Mouse (Mus musculus) intestine, embryonic 15.5 days (tissue): ENCODE measurements around the gene Pkig. TPM values are rescaled to one million over a fixed set of nuclear protein-coding genes. Genes with fewer than 3 reads are reported as not detected.
"Not testable (repeated sequence)": the region's sequence is repeated elsewhere in the genome, so short reads cannot be mapped to it uniquely, and the experiment has no call there.

Source experiments
- ATAC-seq: fragments of 200-750 bp; cut with Nextera tagmentation; 2 replicates; pipeline ENCODE4 v1.8.0; 2017; ENCODE audit warnings: moderate TSS enrichment, moderate library complexity
- H3K27ac ChIP-seq: fragments of 300-500 bp; sonication (generic); 2 replicates; pipeline ENCODE4 v1.5.1; 2015; ENCODE audit warnings: mild to moderate bottlenecking, inconsistent platforms
- H3K27me3 ChIP-seq: fragments of 300-500 bp; sonication (generic); replicated peaks from 2 replicates; pipeline ENCODE4 v1.6.1; 2015; ENCODE audit warnings: inconsistent platforms
- H3K36me3 ChIP-seq: fragments of 300-500 bp; sonication (generic); 2 replicates; pipeline ENCODE4 v1.6.1; 2015; ENCODE audit warnings: inconsistent platforms
- H3K4me1 ChIP-seq: fragments of 300-500 bp; sonication (generic); replicated peaks from 2 replicates; pipeline ENCODE4 v1.6.1; 2015; ENCODE audit warnings: inconsistent platforms
- H3K4me2 ChIP-seq: fragments of 300-500 bp; sonication (generic); replicated peaks from 2 replicates; pipeline ENCODE4 v1.6.1; 2015; ENCODE audit warnings: mild to moderate bottlenecking, inconsistent platforms
- H3K4me3 ChIP-seq: fragments of 300-500 bp; sonication (generic); replicated peaks from 2 replicates; pipeline ENCODE4 v1.5.1; 2015; ENCODE audit warnings: inconsistent platforms
- H3K9ac ChIP-seq: fragments of 300-500 bp; sonication (generic); 2 replicates; pipeline ENCODE4 v1.6.1; 2015; ENCODE audit warnings: inconsistent platforms
- H3K9me3 ChIP-seq: fragments of 300-500 bp; sonication (generic); 2 replicates; pipeline ENCODE4 v1.6.1; 2016; ENCODE audit warnings: inconsistent platforms
- WGBS: fragments of 180-500 bp; shearing (Covaris S2); methylation state at CpG from one replicate; pipeline ENCODE4 v1.1.7; 2015; 5-methylcytosine and 5-hydroxymethylcytosine counted together
- polyA plus RNA-seq: library from polyadenylated mRNA; unstranded; fragments of >200 nt; fragmentation: Nextera tagmentation; extraction: Ambion mirVana; gene quantifications from 2 replicates; pipeline ENCODE4 v1.2.1, GENCODE M21; 2015

Gene Pkig
- polyA plus RNA-seq, 1 experiment from 2014 or later: 122 TPM

GRCm38 (mm10) chr2:163645700-163646460, 12.3 kb upstream of the Pkig start:
- peak overlapping the region; percentile 100 for H3K27ac ChIP-seq
- ATAC-seq: no peak
- no peaks in the 10 kb centered on the region for H3K9me3 ChIP-seq
- H3K4me1 ChIP-seq: peaks cover 19% of the 10 kb centered on the region
- H3K36me3 ChIP-seq: no peaks in the 10 kb centered on the region
- no peak overlapping the region for H3K9ac ChIP-seq
- peak overlapping the region; percentile 56; the same call in 1 of the 2 replicates for H3K4me2 ChIP-seq
- H3K4me3 ChIP-seq: no peak overlapping the region; the same call in 1 of the 2 replicates
- H3K27me3 ChIP-seq: no peaks in the 10 kb centered on the region
- WGBS: 75% methylated on average over 11 of the region's 11 CpGs

GRCm38 (mm10) chr2:163646461-163647080, 11.6 kb upstream of the Pkig start:
- Histone ChIP-seq H3K4me3 (no peak overlapping the region), H3K4me2 (no peak overlapping the region), H3K9ac (no peak overlapping the region), H3K4me1 (peaks cover 14% of the 10 kb centered on the region), H3K27ac (no peak overlapping the region), H3K27me3 (no peaks in the 10 kb centered on the region), H3K9me3 (no peaks in the 10 kb centered on the region), H3K36me3 (no peaks in the 10 kb centered on the region)
- ATAC-seq: no peak
- 87% methylated on average over 5 of the region's 5 CpGs for WGBS

- not testable (repeated sequence) for ATAC-seq, H3K4me1 ChIP-seq, H3K4me2 ChIP-seq, H3K9me3 ChIP-seq, H3K27ac ChIP-seq, H3K9ac ChIP-seq, H3K36me3 ChIP-seq, H3K4me3 ChIP-seq, H3K27me3 ChIP-seq
- 95% methylated on average over 9 of the region's 12 CpGs for WGBS
Observed at GRCm38 (mm10) chr2:163655699-163656098, 2.5 kb upstream of the Pkig start.

- Histone ChIP-seq H3K27ac (no peak overlapping the region), H3K4me3 (no peak overlapping the region), H3K9me3 (no peaks in the 10 kb centered on the region), H3K36me3 (no peaks in the 10 kb centered on the region), H3K4me1 (0 out of 2 replicates have a peak, but pooled peaks cover 4% of the 10 kb centered on the region), H3K4me2 (no peak overlapping the region), H3K9ac (no peak overlapping the region), H3K27me3 (no peaks in the 10 kb centered on the region)
- ATAC-seq: no peak
- WGBS: 87% methylated on average over 2 of the region's 2 CpGs
Observed at GRCm38 (mm10) chr2:163657486-163657885, 700 bp upstream of the Pkig start.

GRCm38 (mm10) chr2:163658941-163659340, 755 bp downstream of the Pkig start:
- Histone ChIP-seq H3K27me3 (no peaks in the 10 kb centered on the region), H3K4me1 (0 out of 2 replicates have a peak, but pooled peaks cover 4% of the 10 kb centered on the region), H3K9me3 (no peaks in the 10 kb centered on the region), H3K27ac (peak overlapping the region; percentile 46; the same call in 1 of the 2 replicates), H3K36me3 (no peaks in the 10 kb centered on the region), H3K4me3 (peak overlapping the region; percentile 76), H3K4me2 (peak overlapping the region; percentile 65), H3K9ac (peak overlapping the region; percentile 78)
- ATAC-seq: peak; percentile 62
- WGBS: 1% methylated on average over 8 of the region's 8 CpGs

- Histone ChIP-seq H3K9me3 (no peaks in the 10 kb centered on the region), H3K9ac (no peak overlapping the region), H3K27me3 (no peaks in the 10 kb centered on the region), H3K4me3 (peak overlapping the region; percentile 76), H3K4me1 (0 out of 2 replicates have a peak, but pooled peaks cover 4% of the 10 kb centered on the region), H3K27ac (peak overlapping the region; percentile 46; the same call in 1 of the 2 replicates), H3K36me3 (no peaks in the 10 kb centered on the region), H3K4me2 (peak overlapping the region; percentile 65)
- 80% methylated on average over 12 of the region's 12 CpGs for WGBS
- ATAC-seq: no peak
Observed at GRCm38 (mm10) chr2:163659431-163659830, 1.2 kb downstream of the Pkig start.

- Histone ChIP-seq H3K4me2 (no peak overlapping the region), H3K9me3 (no peaks in the 10 kb centered on the region), H3K27me3 (no peaks in the 10 kb centered on the region), H3K27ac (no peak overlapping the region), H3K4me3 (no peak overlapping the region), H3K4me1 (0 out of 2 replicates have a peak, but pooled peaks cover 4% of the 10 kb centered on the region), H3K36me3 (no peaks in the 10 kb centered on the region), H3K9ac (no peak overlapping the region)
- ATAC-seq: no peak
- WGBS: 88% methylated on average over 5 of the region's 5 CpGs
Observed at GRCm38 (mm10) chr2:163660103-163660701, 2.0 kb downstream of the Pkig start.

GRCm38 (mm10) chr2:163661371-163661850, 3.2 kb downstream of the Pkig start:
- H3K9me3 ChIP-seq: no peaks in the 10 kb centered on the region
- H3K4me3 ChIP-seq: no peak overlapping the region
- H3K4me2 ChIP-seq: no peak overlapping the region
- H3K9ac ChIP-seq: no peak overlapping the region
- 0 out of 2 replicates have a peak, but pooled peaks cover 4% of the 10 kb centered on the region for H3K4me1 ChIP-seq
- 69% methylated on average over 6 of the region's 6 CpGs for whole genome bisulfite sequencing
- no peak for ATAC-seq
- no peak overlapping the region for H3K27ac ChIP-seq
- no peaks in the 10 kb centered on the region for H3K27me3 ChIP-seq
- no peaks in the 10 kb centered on the region for H3K36me3 ChIP-seq

GRCm38 (mm10) chr2:163662076-163662475, 3.9 kb downstream of the Pkig start:
- no peak overlapping the region for H3K27ac ChIP-seq
- no peak overlapping the region for H3K9ac ChIP-seq
- 0 out of 2 replicates have a peak, but pooled peaks cover 9% of the 10 kb centered on the region for H3K4me1 ChIP-seq
- H3K36me3 ChIP-seq: no peaks in the 10 kb centered on the region
- 92% methylated on average over 5 of the region's 5 CpGs for WGBS
- H3K4me3 ChIP-seq: no peak overlapping the region
- ATAC-seq: no peak
- H3K4me2 ChIP-seq: no peak overlapping the region
- no peaks in the 10 kb centered on the region for H3K27me3 ChIP-seq
- H3K9me3 ChIP-seq: no peaks in the 10 kb centered on the region

- Histone ChIP-seq H3K27ac (no peak overlapping the region), H3K4me3 (no peak overlapping the region), H3K4me1 (0 out of 2 replicates have a peak, but pooled peaks cover 9% of the 10 kb centered on the region), H3K9me3 (no peaks in the 10 kb centered on the region), H3K9ac (no peak overlapping the region), H3K36me3 (no peaks in the 10 kb centered on the region), H3K27me3 (no peaks in the 10 kb centered on the region), H3K4me2 (no peak overlapping the region)
- ATAC-seq: no peak
- WGBS: 75% methylated on average over 2 of the region's 2 CpGs
Observed at GRCm38 (mm10) chr2:163662698-163663221, 4.6 kb downstream of the Pkig start.

GRCm38 (mm10) chr2:163663930-163664329, 5.7 kb downstream of the Pkig start:
- Histone ChIP-seq H3K27ac (0 out of 2 replicates have a peak overlapping the region, but pooled peaks have one; percentile 36), H3K27me3 (no peaks in the 10 kb centered on the region), H3K4me3 (no peak overlapping the region), H3K9ac (no peak overlapping the region), H3K9me3 (no peaks in the 10 kb centered on the region), H3K4me1 (0 out of 2 replicates have a peak, but pooled peaks cover 8% of the 10 kb centered on the region), H3K4me2 (no peak overlapping the region), H3K36me3 (no peaks in the 10 kb centered on the region)
- no peak for ATAC-seq
- WGBS: 67% methylated on average over 3 of the region's 3 CpGs

- no peak overlapping the region for H3K9ac ChIP-seq
- no peaks in the 10 kb centered on the region for H3K36me3 ChIP-seq
- no peak for ATAC-seq
- no peak overlapping the region for H3K27ac ChIP-seq
- H3K9me3 ChIP-seq: no peaks in the 10 kb centered on the region
- H3K4me1 ChIP-seq: 0 out of 2 replicates have a peak, but pooled peaks cover 5% of the 10 kb centered on the region
- H3K4me3 ChIP-seq: no peak overlapping the region
- no peak overlapping the region for H3K4me2 ChIP-seq
- 89% methylated on average over 1 of the region's 1 CpGs for WGBS
- H3K27me3 ChIP-seq: no peaks in the 10 kb centered on the region
Observed at GRCm38 (mm10) chr2:163667045-163667444, 8.9 kb downstream of the Pkig start.
